Mouse (Mus musculus): ENCODE data around the gene Trmt10c. TPM values are rescaled to one million over a fixed set of nuclear protein-coding genes. Genes with fewer than 3 reads are reported as not detected.

The Trmt10c gene
- polyA plus RNA-seq (2014; fragmentation: Illumina TruSeq; extraction: RNeasy Lipid Tissue Mini Kit (QIAGEN cat#74804); ENCODE audit: low read depth, low replicate concordance): 57.1 TPM

GRCm38 (mm10) chr16:56037138-56038010, at the start of gene Trmt10c:
TSS of gene Trmt10c (minus strand) at chr16:56037819.

GRCm38 (mm10) chr16:56048038-56048437, 10.4 kb upstream of the Trmt10c start, which contains the start of gene Senp7:
TSS of gene Senp7 (plus strand) at chr16:56048338.

GRCm38 (mm10) chr16:56029661-56030082, 7.9 kb downstream of the Trmt10c start, which contains the start of gene Pcnp:
TSS of gene Pcnp (minus strand) at chr16:56029739.

Other genes with a start within 250 kb of the Trmt10c start
- gene Nfkbiz, start 198.9 kb downstream of the Trmt10c start, polyA plus RNA-seq (2014; fragmentation: Illumina TruSeq; extraction: RNeasy Lipid Tissue Mini Kit (QIAGEN cat#74804); ENCODE audit: low read depth, low replicate concordance): 6.4 TPM
- 12.2 TPM for gene Nxpe3, start 142.5 kb downstream of the Trmt10c start, polyA plus RNA-seq (2014; fragmentation: Illumina TruSeq; extraction: RNeasy Lipid Tissue Mini Kit (QIAGEN cat#74804); ENCODE audit: low read depth, low replicate concordance)
- 10.0 TPM for gene Cep97, start 103.0 kb downstream of the Trmt10c start, polyA plus RNA-seq (2014; fragmentation: Illumina TruSeq; extraction: RNeasy Lipid Tissue Mini Kit (QIAGEN cat#74804); ENCODE audit: low read depth, low replicate concordance)
- 206 TPM for gene Rpl24, start 71.5 kb downstream of the Trmt10c start, polyA plus RNA-seq (2014; fragmentation: Illumina TruSeq; extraction: RNeasy Lipid Tissue Mini Kit (QIAGEN cat#74804); ENCODE audit: low read depth, low replicate concordance)
- gene Zbtb11, start 63.9 kb downstream of the Trmt10c start, polyA plus RNA-seq (2014; fragmentation: Illumina TruSeq; extraction: RNeasy Lipid Tissue Mini Kit (QIAGEN cat#74804); ENCODE audit: low read depth, low replicate concordance): 26.2 TPM
- 303 TPM for gene Pcnp, start 8.1 kb downstream of the Trmt10c start, polyA plus RNA-seq (2014; fragmentation: Illumina TruSeq; extraction: RNeasy Lipid Tissue Mini Kit (QIAGEN cat#74804); ENCODE audit: low read depth, low replicate concordance)
- gene Senp7, start 10.5 kb upstream of the Trmt10c start, polyA plus RNA-seq (2014; fragmentation: Illumina TruSeq; extraction: RNeasy Lipid Tissue Mini Kit (QIAGEN cat#74804); ENCODE audit: low read depth, low replicate concordance): 28.7 TPM
- 1.5 TPM for gene Impg2, start 166.5 kb upstream of the Trmt10c start, polyA plus RNA-seq (2014; fragmentation: Illumina TruSeq; extraction: RNeasy Lipid Tissue Mini Kit (QIAGEN cat#74804); ENCODE audit: low read depth, low replicate concordance)